In genomic region chr2:90823781-90824180, GRCm38 (mm10) we compare ENCODE assay signal across 10 mouse cellular contexts. TPM values are rescaled to one million over a fixed set of nuclear protein-coding genes. Genes with fewer than 3 reads are reported as not detected.
DNase-seq lines count a peak whose midpoint lies in the region.
"Had no signal": no experiment of that assay in that cellular context is flagged by ENCODE, and none has a peak within 500 bp of the region (broad histone marks: within the 10 kb centered on the region; RNA-seq: fewer than 3 reads in every experiment).

No protein-coding gene starts in this region.

- DNase-seq in left cerebral cortex, adult 18-20 months (ENCODE audit: low spot score in 2 of 2): peak; percentile 16 to 37
- no peak for DNase-seq in left cerebral cortex, postnatal 14 days (ENCODE audit: low spot score in 2 of 2)
- peak; percentile 16 for DNase-seq in brain, embryonic 18.5 days (ENCODE audit: low read depth, low spot score)
- peak; percentile 98 for DNase-seq in cerebellum, adult 9-11 months
- DNase-seq in layer of hippocampus, adult 9-11 months: peak; percentile 74
- DNase-seq in c-Kit-positive CD71-positive TER-119-positive erythroid progenitor cells, embryonic 14.5 days (ENCODE audit: low spot score): no peak
- DNase-seq in testis, postnatal 14 days (ENCODE audit: low spot score): no peak
- DNase-seq: kidney, adult 18-20 months; lung, postnatal 14 days had no signal

- intact Hi-C loops in left cerebral cortex, postnatal 14 days (cut with DNase I): no loop called here

RNA-seq across cellular contexts. Expression of gene Mtch2, which starts 23.2 kb away (rescaled TPM):
- 100 to 1,000 TPM in 1 of 2 experiments, 10 to 100 TPM in 1; 96.8 to 106 TPM for total RNA-seq in left cerebral cortex, adult 18-20 months (2021)
- total RNA-seq in left cerebral cortex, postnatal 14 days (2021): 100 to 1,000 TPM; 129 to 134 TPM

RNA-seq across cellular contexts. Expression of gene Agbl2, which starts 41.3 kb away (rescaled TPM):
- total RNA-seq in left cerebral cortex, adult 18-20 months (2021): under 1 TPM; 0.53 to 0.63 TPM
- total RNA-seq in left cerebral cortex, postnatal 14 days (2021): under 1 TPM; 0.18 to 0.55 TPM
- total RNA-seq: CH12.LX had no signal

Comparison
In these comparisons a context has a peak if more than half of its experiments do, and no peak if none do; other contexts are left out.
1. DNase-seq: peak in left cerebral cortex, adult 18-20 months (2 of 2), brain, embryonic 18.5 days (single experiment), cerebellum, adult 9-11 months (single experiment) and layer of hippocampus, adult 9-11 months (single experiment); none in left cerebral cortex, postnatal 14 days (0 of 2), c-Kit-positive CD71-positive TER-119-positive erythroid progenitor cells, embryonic 14.5 days (single experiment) and testis, postnatal 14 days (single experiment).